In genomic region chr3:50816479-50816878, GRCm38 (mm10) we compare ENCODE assay signal across 10 mouse cellular contexts.
DNase-seq lines count a peak whose midpoint lies in the region; ATAC-seq lines count a peak whose summit lies in the region.
"Had no signal": no experiment of that assay in that cellular context is flagged by ENCODE, and none has a peak within 500 bp of the region (broad histone marks: within the 10 kb centered on the region; RNA-seq: fewer than 3 reads in every experiment).

No protein-coding gene starts in this region.

- WGBS in forebrain, embryonic 16.5 days = 71% methylated on average over 8 of the region's 8 CpGs
- 83% methylated on average over 8 of the region's 8 CpGs for WGBS in forebrain, embryonic 14.5 days
- 42% methylated on average over 8 of the region's 8 CpGs for WGBS in heart, embryonic 13.5 days

- no peak overlapping the region for H3K9ac ChIP-seq in forebrain, embryonic 16.5 days (replicated peaks; ENCODE audit: low read depth, low read length)
- H3K9ac ChIP-seq in forebrain, embryonic 14.5 days (ENCODE audit: low read length) = no peak overlapping the region
- H3K9ac ChIP-seq in heart, embryonic 13.5 days = peak overlapping the region; percentile 24; the same call in 1 of the 2 replicates
- H3K9ac ChIP-seq: embryonic facial prominence, embryonic 15.5 days; limb, embryonic 12.5 days had no signal

- no peaks in the 10 kb centered on the region for H3K36me3 ChIP-seq in forebrain, embryonic 16.5 days (ENCODE audit: control insufficient read depth, insufficient read depth)
- H3K36me3 ChIP-seq in forebrain, embryonic 14.5 days (ENCODE audit: control insufficient read depth, insufficient read depth, low read length) = no peaks in the 10 kb centered on the region
- H3K36me3 ChIP-seq in heart, embryonic 13.5 days = no peaks in the 10 kb centered on the region
- H3K36me3 ChIP-seq: embryonic facial prominence, embryonic 15.5 days; limb, embryonic 12.5 days had no signal

- no peak for DNase-seq in forebrain, embryonic 14.5 days (ENCODE audit: low spot score)
- peak; percentile 66 to 79 for DNase-seq in cerebellum, postnatal 14 days
- DNase-seq in left cerebral cortex, postnatal 14 days (ENCODE audit: low spot score in 2 of 2) = peak; percentile 23 to 50
- no peak for DNase-seq in urinary bladder, postnatal 25 days (ENCODE audit: low spot score)
- DNase-seq in embryo, embryonic 9.5 days (ENCODE audit: extremely low spot score) = no peak

- intact Hi-C loops in left cerebral cortex, postnatal 14 days (cut with DNase I) = no loop called here

- H3K9me3 ChIP-seq in forebrain, embryonic 16.5 days (ENCODE audit: control insufficient read depth, low read length) = no peaks in the 10 kb centered on the region
- H3K9me3 ChIP-seq in forebrain, embryonic 14.5 days (replicated peaks; ENCODE audit: control insufficient read depth, low read length) = no peaks in the 10 kb centered on the region
- H3K9me3 ChIP-seq in heart, embryonic 13.5 days = no peaks in the 10 kb centered on the region
- H3K9me3 ChIP-seq: embryonic facial prominence, embryonic 15.5 days; limb, embryonic 12.5 days had no signal

- H3K4me2 ChIP-seq in forebrain, embryonic 16.5 days (ENCODE audit: low read length) = no peak overlapping the region
- H3K4me2 ChIP-seq in forebrain, embryonic 14.5 days (ENCODE audit: low read length) = no peak overlapping the region
- peak overlapping the region; percentile 59 for H3K4me2 ChIP-seq in heart, embryonic 13.5 days
- H3K4me2 ChIP-seq: embryonic facial prominence, embryonic 15.5 days; limb, embryonic 12.5 days had no signal

- peaks cover 4% of the 10 kb centered on the region; the same call in 1 of the 2 replicates for H3K4me1 ChIP-seq in forebrain, embryonic 16.5 days (replicated peaks; ENCODE audit: control insufficient read depth, insufficient read depth, low read length)
- no peaks in the 10 kb centered on the region for H3K4me1 ChIP-seq in forebrain, embryonic 14.5 days (ENCODE audit: control insufficient read depth, insufficient read depth, low read length)
- peaks cover 18% of the 10 kb centered on the region for H3K4me1 ChIP-seq in heart, embryonic 13.5 days

- H3K27me3 ChIP-seq in forebrain, embryonic 16.5 days (replicated peaks; ENCODE audit: control insufficient read depth, insufficient read depth, low read length) = no peaks in the 10 kb centered on the region
- H3K27me3 ChIP-seq in forebrain, embryonic 14.5 days (replicated peaks; ENCODE audit: control insufficient read depth, insufficient read depth, low read length) = no peaks in the 10 kb centered on the region
- no peaks in the 10 kb centered on the region for H3K27me3 ChIP-seq in heart, embryonic 13.5 days (replicated peaks)
- H3K27me3 ChIP-seq: embryonic facial prominence, embryonic 15.5 days; limb, embryonic 12.5 days had no signal

- H3K4me3 ChIP-seq in forebrain, embryonic 16.5 days (replicated peaks; ENCODE audit: low read length) = no peak overlapping the region
- no peak overlapping the region for H3K4me3 ChIP-seq in forebrain, embryonic 14.5 days (ENCODE audit: low read depth, low read length)
- peak overlapping the region; percentile 14 for H3K4me3 ChIP-seq in heart, embryonic 13.5 days
- H3K4me3 ChIP-seq: embryonic facial prominence, embryonic 15.5 days; limb, embryonic 12.5 days had no signal

- ATAC-seq in forebrain, embryonic 16.5 days = peak; percentile 65
- no peak for ATAC-seq in forebrain, embryonic 14.5 days
- ATAC-seq in heart, embryonic 13.5 days (ENCODE audit: extremely low read depth, insufficient number of reproducible peaks, low FRiP score, low TSS enrichment) = no peak
- no peak for ATAC-seq in megakaryocyte-erythroid progenitor cell, adult 5-6 weeks (replicated peaks; ENCODE audit: low FRiP score, low TSS enrichment, poor library complexity, severe bottlenecking)

- no peak overlapping the region for H3K27ac ChIP-seq in forebrain, embryonic 16.5 days (ENCODE audit: low read length)
- no peak overlapping the region for H3K27ac ChIP-seq in forebrain, embryonic 14.5 days (ENCODE audit: low read depth, low read length)
- H3K27ac ChIP-seq in heart, embryonic 13.5 days (replicated peaks) = peak overlapping the region; percentile 24; the same call in 1 of the 2 replicates
- H3K27ac ChIP-seq: embryonic facial prominence, embryonic 15.5 days; limb, embryonic 12.5 days had no signal

Comparison
In these comparisons a context has a peak if more than half of its experiments do, and no peak if none do; other contexts are left out.
1. DNase-seq: peak in cerebellum, postnatal 14 days (2 of 2) and left cerebral cortex, postnatal 14 days (2 of 2); none in forebrain, embryonic 14.5 days (single experiment), urinary bladder, postnatal 25 days (single experiment) and embryo, embryonic 9.5 days (single experiment).